Mouse (Mus musculus): ENCODE measurements around the gene Hspa5.

The Hspa5 gene

GRCm38 (mm10) chr2:34762174-34762573 lies 9.6 kb upstream of the Hspa5 start:
- TF ChIP-seq NANOG (IDR thresholded peaks at IDR 0.05; ENCODE audit: borderline replicate concordance, low read length), result no peak
- no peak for TF ChIP-seq POU5F1 (IDR thresholded peaks at IDR 0.05; ENCODE audit: borderline replicate concordance, low read length)
- no peak for TF ChIP-seq CTCF (conservative IDR thresholded peaks at IDR 0.05; ENCODE audit: low read length)
- Histone ChIP-seq H3K9me3 (ENCODE audit: low read length) (peaks cover 2% of the 10 kb centered on the region; the same call in 1 of the 2 replicates), H3K4me3 (replicated peaks; ENCODE audit: low read length) (no peak overlapping the region), H3K36me3 (ENCODE audit: insufficient read depth, low read length) (no peaks in the 10 kb centered on the region), H3K4me1 (replicated peaks; ENCODE audit: low read depth, low read length) (no peaks in the 10 kb centered on the region), H3K27me3 (ENCODE audit: insufficient read depth, low read length) (no peaks in the 10 kb centered on the region)

GRCm38 (mm10) chr2:34762872-34763271 lies 8.9 kb upstream of the Hspa5 start:
- no peaks in the 10 kb centered on the region for H3K36me3 ChIP-seq (ENCODE audit: insufficient read depth, low read length)
- TF ChIP-seq CTCF (conservative IDR thresholded peaks at IDR 0.05; ENCODE audit: low read length), result no peak
- TF ChIP-seq NANOG (IDR thresholded peaks at IDR 0.05; ENCODE audit: borderline replicate concordance, low read length), result no peak
- no peak for TF ChIP-seq POU5F1 (IDR thresholded peaks at IDR 0.05; ENCODE audit: borderline replicate concordance, low read length)

GRCm38 (mm10) chr2:34764801-34765200 lies 7.0 kb upstream of the Hspa5 start:
- H3K36me3 ChIP-seq (ENCODE audit: insufficient read depth, low read length), result peaks cover 8% of the 10 kb centered on the region; the same call in 1 of the 2 replicates
- no peak for TF ChIP-seq NANOG (IDR thresholded peaks at IDR 0.05; ENCODE audit: borderline replicate concordance, low read length)
- TF ChIP-seq CTCF (conservative IDR thresholded peaks at IDR 0.05; ENCODE audit: low read length), result no peak
- no peak for TF ChIP-seq POU5F1 (IDR thresholded peaks at IDR 0.05; ENCODE audit: borderline replicate concordance, low read length)
- no peaks in the 10 kb centered on the region for H3K27me3 ChIP-seq (ENCODE audit: insufficient read depth, low read length)
- no peak overlapping the region for H3K4me3 ChIP-seq (replicated peaks; ENCODE audit: low read length)
- peaks cover 4% of the 10 kb centered on the region; the same call in 1 of the 2 replicates for H3K9me3 ChIP-seq (ENCODE audit: low read length)
- H3K4me1 ChIP-seq (replicated peaks; ENCODE audit: low read depth, low read length), result no peaks in the 10 kb centered on the region

More at GRCm38 (mm10) chr2:34762872-34763271, 8.9 kb upstream of the Hspa5 start:
- no peaks in the 10 kb centered on the region for H3K27me3 ChIP-seq (ENCODE audit: insufficient read depth, low read length)
- H3K4me3 ChIP-seq (replicated peaks; ENCODE audit: low read length), result no peak overlapping the region
- H3K9me3 ChIP-seq (ENCODE audit: low read length), result peaks cover 4% of the 10 kb centered on the region; the same call in 1 of the 2 replicates
- H3K4me1 ChIP-seq (replicated peaks; ENCODE audit: low read depth, low read length), result no peaks in the 10 kb centered on the region

GRCm38 (mm10) chr2:34770049-34770448 lies 1.7 kb upstream of the Hspa5 start:
- Histone ChIP-seq H3K27me3 (ENCODE audit: insufficient read depth, low read length) (no peaks in the 10 kb centered on the region), H3K4me3 (replicated peaks; ENCODE audit: low read length) (peak overlapping the region; percentile 92), H3K4me1 (replicated peaks; ENCODE audit: low read depth, low read length) (peaks cover 35% of the 10 kb centered on the region), H3K36me3 (ENCODE audit: insufficient read depth, low read length) (peaks cover 42% of the 10 kb centered on the region), H3K9me3 (ENCODE audit: low read length) (peaks cover 4% of the 10 kb centered on the region; the same call in 1 of the 2 replicates)
- TF ChIP-seq NANOG (IDR thresholded peaks at IDR 0.05; ENCODE audit: borderline replicate concordance, low read length), result no peak

GRCm38 (mm10) chr2:34770951-34771350 lies 819 bp upstream of the Hspa5 start:
- H3K4me3 ChIP-seq (replicated peaks; ENCODE audit: low read length), result peak overlapping the region; percentile 92
- peaks cover 43% of the 10 kb centered on the region for H3K4me1 ChIP-seq (replicated peaks; ENCODE audit: low read depth, low read length)
- H3K27me3 ChIP-seq (ENCODE audit: insufficient read depth, low read length), result no peaks in the 10 kb centered on the region
- H3K36me3 ChIP-seq (ENCODE audit: insufficient read depth, low read length), result peaks cover 51% of the 10 kb centered on the region
- no peak for TF ChIP-seq POU5F1 (IDR thresholded peaks at IDR 0.05; ENCODE audit: borderline replicate concordance, low read length)
- no peak for TF ChIP-seq NANOG (IDR thresholded peaks at IDR 0.05; ENCODE audit: borderline replicate concordance, low read length)
- TF ChIP-seq CTCF (conservative IDR thresholded peaks at IDR 0.05; ENCODE audit: low read length), result no peak
- H3K9me3 ChIP-seq (ENCODE audit: low read length), result peaks cover 4% of the 10 kb centered on the region; the same call in 1 of the 2 replicates

- TF ChIP-seq CTCF (conservative IDR thresholded peaks at IDR 0.05; ENCODE audit: low read length), result no peak
- no peak; the same call in 1 of the 2 replicates for TF ChIP-seq POU5F1 (IDR thresholded peaks at IDR 0.05; ENCODE audit: borderline replicate concordance, low read length)
- no peak for TF ChIP-seq NANOG (IDR thresholded peaks at IDR 0.05; ENCODE audit: borderline replicate concordance, low read length)
- H3K9me3 ChIP-seq (ENCODE audit: low read length), result no peaks in the 10 kb centered on the region
- peaks cover 55% of the 10 kb centered on the region for H3K4me1 ChIP-seq (replicated peaks; ENCODE audit: low read depth, low read length)
- peak overlapping the region; percentile 96 for H3K4me3 ChIP-seq (replicated peaks; ENCODE audit: low read length)
- peaks cover 67% of the 10 kb centered on the region for H3K36me3 ChIP-seq (ENCODE audit: insufficient read depth, low read length)
- H3K27me3 ChIP-seq (ENCODE audit: insufficient read depth, low read length), result no peaks in the 10 kb centered on the region
Observed at GRCm38 (mm10) chr2:34772252-34773235, 774 bp downstream of the Hspa5 start.

GRCm38 (mm10) chr2:34773673-34774072 lies 1.9 kb downstream of the Hspa5 start:
- Histone ChIP-seq H3K9me3 (ENCODE audit: low read length) (no peaks in the 10 kb centered on the region), H3K27me3 (ENCODE audit: insufficient read depth, low read length) (no peaks in the 10 kb centered on the region), H3K36me3 (ENCODE audit: insufficient read depth, low read length) (peaks cover 76% of the 10 kb centered on the region), H3K4me3 (replicated peaks; ENCODE audit: low read length) (peak overlapping the region; percentile 96), H3K4me1 (replicated peaks; ENCODE audit: low read depth, low read length) (peaks cover 55% of the 10 kb centered on the region)
- no peak for TF ChIP-seq POU5F1 (IDR thresholded peaks at IDR 0.05; ENCODE audit: borderline replicate concordance, low read length)
- TF ChIP-seq NANOG (IDR thresholded peaks at IDR 0.05; ENCODE audit: borderline replicate concordance, low read length), result no peak
- no peak for TF ChIP-seq CTCF (conservative IDR thresholded peaks at IDR 0.05; ENCODE audit: low read length)

GRCm38 (mm10) chr2:34774493-34774892 lies 2.7 kb downstream of the Hspa5 start:
- Histone ChIP-seq H3K27me3 (ENCODE audit: insufficient read depth, low read length) (no peaks in the 10 kb centered on the region), H3K36me3 (ENCODE audit: insufficient read depth, low read length) (peaks cover 79% of the 10 kb centered on the region), H3K4me3 (replicated peaks; ENCODE audit: low read length) (peak overlapping the region; percentile 96), H3K4me1 (replicated peaks; ENCODE audit: low read depth, low read length) (peaks cover 55% of the 10 kb centered on the region), H3K9me3 (ENCODE audit: low read length) (no peaks in the 10 kb centered on the region)
- TF ChIP-seq NANOG (IDR thresholded peaks at IDR 0.05; ENCODE audit: borderline replicate concordance, low read length), result no peak
- no peak for TF ChIP-seq POU5F1 (IDR thresholded peaks at IDR 0.05; ENCODE audit: borderline replicate concordance, low read length)
- TF ChIP-seq CTCF (conservative IDR thresholded peaks at IDR 0.05; ENCODE audit: low read length), result no peak

Data from E14TG2a.4 (cell line).